In the genomic region with DNA sequence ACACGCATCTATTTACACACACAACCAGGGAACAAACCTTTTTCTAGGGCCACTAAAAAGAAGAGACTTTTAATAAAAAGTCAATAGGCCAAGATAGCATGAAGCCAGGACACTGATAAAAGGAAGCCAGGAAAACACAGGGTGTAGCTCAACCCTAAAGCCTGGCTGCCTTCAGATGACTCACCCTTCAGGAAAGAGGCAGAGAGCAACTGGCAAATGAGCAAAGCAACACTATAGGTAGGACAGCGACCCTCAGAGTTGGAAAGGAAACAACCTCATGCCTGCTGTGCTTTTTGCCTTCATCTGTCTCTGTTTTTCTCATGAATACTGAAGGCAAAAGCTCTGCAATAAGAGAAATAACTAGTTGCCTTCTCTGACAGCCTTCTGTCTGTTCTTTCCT, we compare ENCODE assay signal across 11 mouse cellular contexts.
"Had no signal": no experiment of that assay in that cellular context is flagged by ENCODE, and none has a peak within 500 bp of the region (broad histone marks: within the 10 kb centered on the region; RNA-seq: fewer than 3 reads in every experiment).

No protein-coding gene starts in this region.

- DNase-seq: kidney, adult 9 months; kidney, postnatal 14 days; kidney, postnatal 4 days; liver; lung, adult 18-20 months; lung, postnatal 14 days; lung, postnatal 4 days; retina, postnatal 1 day; right cerebral cortex, postnatal 25 days; thymus, adult 18-20 months; thymus, postnatal 36 days had no signal
